Mouse (Mus musculus) naive thymus-derived CD4-positive, alpha-beta T cell, adult 2 months (primary cell): ENCODE data around the gene Cdc123.

Experiments used
- DNase-seq: peaks from one replicate; pipeline ENCODE4 v3.0.0-alpha.2; 2011; ENCODE audit warnings: low read depth

The Cdc123 gene

GRCm38 (mm10) chr2:5804440-5805045 lies 40.4 kb downstream of the Cdc123 start:
- no peak for DNase-seq

GRCm38 (mm10) chr2:5801927-5802590 lies 42.9 kb downstream of the Cdc123 start:
- no peak for DNase-seq

GRCm38 (mm10) chr2:5801182-5801640 lies 43.8 kb downstream of the Cdc123 start:
- DNase-seq = peak; percentile 27

GRCm38 (mm10) chr2:5797816-5798672 lies 46.9 kb downstream of the Cdc123 start:
- DNase-seq = no peak

- DNase-seq = no peak
These were observed 51.2 kb downstream of the Cdc123 start for GRCm38 (mm10) chr2:5793771-5794170.

GRCm38 (mm10) chr2:5792056-5792455 lies 52.9 kb downstream of the Cdc123 start:
- no peak for DNase-seq

- DNase-seq = no peak
These were observed 55.3 kb downstream of the Cdc123 start for GRCm38 (mm10) chr2:5789625-5790160.

GRCm38 (mm10) chr2:5787391-5787790 lies 57.6 kb downstream of the Cdc123 start:
- no peak for DNase-seq

- DNase-seq = no peak
These were observed 72.5 kb downstream of the Cdc123 start for GRCm38 (mm10) chr2:5772464-5772863.

- DNase-seq = peak; percentile 50
These were observed 74.2 kb downstream of the Cdc123 start for GRCm38 (mm10) chr2:5770708-5771241.

- DNase-seq = no peak
These were observed 75.3 kb downstream of the Cdc123 start for GRCm38 (mm10) chr2:5769630-5770029.

- no peak for DNase-seq
These were observed 76.0 kb downstream of the Cdc123 start for GRCm38 (mm10) chr2:5768946-5769345.

GRCm38 (mm10) chr2:5762031-5762430 lies 82.9 kb downstream of the Cdc123 start:
- no peak for DNase-seq

- no peak for DNase-seq
These were observed 84.4 kb downstream of the Cdc123 start for GRCm38 (mm10) chr2:5760479-5761008.

GRCm38 (mm10) chr2:5758569-5758968 lies 86.4 kb downstream of the Cdc123 start:
- DNase-seq = no peak

GRCm38 (mm10) chr2:5750872-5751271 lies 94.1 kb downstream of the Cdc123 start:
- DNase-seq = no peak

- no peak for DNase-seq
These were observed 95.8 kb downstream of the Cdc123 start for GRCm38 (mm10) chr2:5749210-5749609.

GRCm38 (mm10) chr2:5747545-5748043 lies 97.4 kb downstream of the Cdc123 start:
- no peak for DNase-seq

- DNase-seq = no peak
These were observed 98.4 kb downstream of the Cdc123 start for GRCm38 (mm10) chr2:5746529-5746928.
